Mouse (Mus musculus): ENCODE measurements around the gene Cish. TPM values are rescaled to one million over a fixed set of nuclear protein-coding genes. Genes with fewer than 3 reads are reported as not detected.

Gene Cish
- polyA plus RNA-seq, 1 experiment from 2014 or later, result 4.4 TPM

DNA sequence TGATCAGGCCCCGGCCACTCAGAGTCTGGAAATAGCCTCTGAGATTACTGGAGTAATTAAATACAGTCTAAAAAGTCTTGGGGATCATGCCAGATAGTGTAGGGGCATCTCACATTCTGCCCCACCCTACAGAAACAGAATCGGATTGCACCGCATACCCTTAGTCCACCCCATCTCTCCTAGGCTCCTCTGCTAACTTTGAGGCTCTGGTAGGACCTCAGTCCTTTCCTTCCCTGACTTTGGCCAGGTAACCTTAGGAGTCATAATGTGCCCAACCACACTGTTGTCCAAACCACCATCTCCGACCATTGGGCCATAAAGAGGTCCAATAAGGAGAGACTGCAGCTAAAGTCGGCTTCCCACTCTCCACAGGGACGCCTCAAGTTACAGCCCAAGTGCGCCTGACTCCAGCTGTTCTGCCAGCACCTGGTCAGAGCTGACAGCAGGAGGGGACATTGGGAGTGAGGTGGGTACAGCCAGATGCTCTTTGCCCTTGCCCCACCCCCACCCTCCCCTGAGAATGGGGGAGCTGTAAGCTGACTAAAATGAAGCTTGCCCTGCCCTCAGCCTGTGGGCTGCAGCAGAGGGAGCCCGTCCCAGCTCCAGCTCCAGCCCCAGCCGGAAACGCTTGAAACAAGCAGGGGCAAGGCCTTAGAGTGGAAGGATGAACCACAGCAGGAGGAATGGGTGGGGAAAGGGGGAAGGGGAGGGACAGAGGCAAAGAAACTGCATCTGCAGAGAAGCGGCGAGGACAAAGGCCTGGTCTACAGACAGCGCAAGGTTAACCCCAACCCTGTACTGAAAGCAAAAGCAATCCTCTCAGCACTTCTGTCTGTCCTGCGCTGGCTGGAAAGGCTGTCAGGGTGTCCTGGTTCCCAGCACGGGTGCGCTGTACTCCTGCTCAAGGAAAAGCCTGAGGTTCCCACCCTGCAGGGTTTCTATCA is 16.2 kb upstream of the Cish start:
- H3K27ac ChIP-seq (replicated peaks; ENCODE audit: low read depth, low read length), result no peak overlapping the region; the same call in 1 of the 2 replicates
- H3K9ac ChIP-seq (ENCODE audit: low read length), result peak overlapping the region; percentile 41; the same call in 1 of the 2 replicates
- no peaks in the 10 kb centered on the region for H3K9me3 ChIP-seq (ENCODE audit: control insufficient read depth, low read length)
- H3K36me3 ChIP-seq (ENCODE audit: control insufficient read depth, insufficient read depth, low read length), result no peaks in the 10 kb centered on the region
- no peaks in the 10 kb centered on the region for H3K27me3 ChIP-seq (ENCODE audit: control insufficient read depth, insufficient read depth, low read length)
- peaks cover 14% of the 10 kb centered on the region for H3K4me1 ChIP-seq (ENCODE audit: control insufficient read depth, insufficient read depth, low read length)
- peak; percentile 69 for DNase-seq (ENCODE audit: low spot score)
- no peak overlapping the region for H3K4me3 ChIP-seq (ENCODE audit: low read depth, low read length)
- H3K4me2 ChIP-seq (ENCODE audit: low read depth, severe bottlenecking), result peak overlapping the region; percentile 29; the same call in 1 of the 2 replicates
- peak; percentile 86 for ATAC-seq (ENCODE audit: insufficient number of reproducible peaks, low FRiP score, low TSS enrichment, low read depth)
- WGBS, result 17% methylated on average over 16 of the region's 16 CpGs

DNA sequence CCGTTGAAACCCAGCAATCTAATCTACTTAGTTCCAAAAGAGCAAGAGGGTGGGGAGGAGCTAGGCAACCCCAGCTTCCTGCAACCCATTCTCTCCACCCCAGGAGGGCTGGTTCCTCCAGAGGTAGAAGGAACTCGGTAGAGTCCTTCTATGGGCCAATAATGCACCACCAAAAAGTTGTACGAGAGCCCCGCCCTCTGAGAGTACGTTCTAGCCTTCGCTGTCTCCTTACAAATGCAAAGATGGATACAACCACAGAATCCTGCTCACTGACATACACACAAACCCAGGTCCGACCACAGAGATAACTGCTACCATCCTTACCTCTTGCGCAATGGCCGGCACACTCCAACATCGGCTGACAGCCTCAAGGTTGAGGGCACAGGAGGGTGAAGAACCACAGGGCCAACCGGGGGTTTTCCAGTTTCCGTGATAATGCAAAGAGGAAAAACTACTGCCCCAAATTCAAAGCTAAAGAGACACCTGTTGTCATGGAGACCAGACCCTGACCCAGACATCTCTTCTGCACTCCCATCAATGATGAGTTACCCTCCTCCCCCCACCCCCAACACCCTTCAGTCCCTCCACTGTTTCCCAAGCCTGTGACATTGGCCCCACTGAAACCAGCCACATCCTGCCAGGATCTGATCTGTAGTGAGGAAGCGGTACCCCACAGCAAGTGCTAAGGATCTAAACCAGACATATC is 15.4 kb upstream of the Cish start:
- ATAC-seq (ENCODE audit: insufficient number of reproducible peaks, low FRiP score, low TSS enrichment, low read depth) (no peak), DNase-seq (ENCODE audit: low spot score) (no peak)
- Histone ChIP-seq H3K36me3 (ENCODE audit: control insufficient read depth, insufficient read depth, low read length) (no peaks in the 10 kb centered on the region), H3K4me2 (ENCODE audit: low read depth, severe bottlenecking) (peak overlapping the region; percentile 29; the same call in 1 of the 2 replicates), H3K9me3 (ENCODE audit: control insufficient read depth, low read length) (no peaks in the 10 kb centered on the region), H3K9ac (ENCODE audit: low read length) (peak overlapping the region; percentile 41; the same call in 1 of the 2 replicates), H3K27me3 (ENCODE audit: control insufficient read depth, insufficient read depth, low read length) (no peaks in the 10 kb centered on the region), H3K4me1 (ENCODE audit: control insufficient read depth, insufficient read depth, low read length) (peaks cover 14% of the 10 kb centered on the region), H3K4me3 (ENCODE audit: low read depth, low read length) (no peak overlapping the region), H3K27ac (replicated peaks; ENCODE audit: low read depth, low read length) (no peak overlapping the region; the same call in 1 of the 2 replicates)
- WGBS, result 55% methylated on average over 13 of the region's 13 CpGs

DNA sequence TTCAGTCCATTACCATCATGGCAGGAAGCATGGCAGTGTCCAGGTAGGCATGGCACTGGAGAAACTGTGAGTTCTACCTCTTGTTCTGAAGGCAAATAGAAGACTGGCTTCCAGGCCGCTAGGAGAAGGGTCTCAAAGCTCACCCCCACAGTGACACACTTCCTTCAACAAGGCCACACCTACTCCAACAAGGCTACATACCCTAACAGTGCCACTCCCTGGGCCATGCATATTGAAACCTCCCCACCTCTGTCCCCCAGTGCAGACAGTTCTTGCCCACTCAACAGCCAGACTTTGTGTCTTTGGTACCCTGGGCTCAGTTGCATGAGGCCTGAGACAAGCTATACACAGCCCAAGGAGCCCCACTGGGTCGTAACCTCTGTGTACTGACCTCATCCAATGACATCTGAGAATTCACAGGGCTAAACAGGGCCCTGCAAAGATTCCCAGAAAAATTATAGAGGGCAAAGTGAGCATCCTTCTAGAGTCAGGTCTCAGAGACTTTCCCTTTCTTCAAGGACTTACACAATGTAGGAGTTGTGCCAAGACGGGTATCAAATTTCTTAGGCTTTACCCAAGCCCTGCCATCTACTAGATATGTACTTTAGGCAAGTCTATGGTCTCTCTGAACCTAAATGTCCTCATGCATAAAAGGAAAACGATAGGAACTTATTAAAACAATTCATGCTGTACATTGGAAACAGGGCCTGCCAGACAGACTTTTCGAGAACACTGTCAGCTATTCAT is 14.4 kb upstream of the Cish start:
- Histone ChIP-seq H3K27me3 (ENCODE audit: control insufficient read depth, insufficient read depth, low read length) (no peaks in the 10 kb centered on the region), H3K4me2 (ENCODE audit: low read depth, severe bottlenecking) (no peak overlapping the region), H3K27ac (replicated peaks; ENCODE audit: low read depth, low read length) (no peak overlapping the region), H3K9ac (ENCODE audit: low read length) (no peak overlapping the region), H3K4me3 (ENCODE audit: low read depth, low read length) (no peak overlapping the region), H3K4me1 (ENCODE audit: control insufficient read depth, insufficient read depth, low read length) (peaks cover 14% of the 10 kb centered on the region), H3K36me3 (ENCODE audit: control insufficient read depth, insufficient read depth, low read length) (no peaks in the 10 kb centered on the region), H3K9me3 (ENCODE audit: control insufficient read depth, low read length) (no peaks in the 10 kb centered on the region)
- WGBS, result 90% methylated on average over 5 of the region's 5 CpGs
- DNase-seq (ENCODE audit: low spot score), result no peak
- ATAC-seq (ENCODE audit: insufficient number of reproducible peaks, low FRiP score, low TSS enrichment, low read depth), result no peak

DNA sequence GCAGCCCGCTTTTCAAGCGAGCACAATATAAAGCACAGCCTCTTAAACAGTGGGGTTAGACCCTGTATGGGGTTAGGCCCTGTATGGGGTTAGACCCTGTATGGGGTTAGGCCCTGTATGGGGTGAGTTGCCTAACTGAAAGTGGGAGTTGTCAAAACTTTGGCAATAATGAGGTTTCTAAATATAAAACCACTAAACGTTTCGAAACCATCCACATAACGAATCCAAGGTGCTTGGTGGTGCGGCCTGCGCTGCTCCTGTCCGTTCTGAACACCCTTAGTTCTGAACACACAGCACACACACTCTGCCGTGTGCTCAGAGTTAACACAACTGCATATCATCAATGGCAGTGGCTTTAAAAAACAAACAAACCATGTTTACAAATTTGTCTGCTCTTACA is 12.9 kb upstream of the Cish start:
- H3K4me2 ChIP-seq (ENCODE audit: low read depth, severe bottlenecking), result no peak overlapping the region
- WGBS, result 70% methylated on average over 9 of the region's 9 CpGs
- no peak overlapping the region for H3K27ac ChIP-seq (replicated peaks; ENCODE audit: low read depth, low read length)
- DNase-seq (ENCODE audit: low spot score) (no peak), ATAC-seq (ENCODE audit: insufficient number of reproducible peaks, low FRiP score, low TSS enrichment, low read depth) (no peak)
- no peaks in the 10 kb centered on the region for H3K36me3 ChIP-seq (ENCODE audit: control insufficient read depth, insufficient read depth, low read length)
- no peak overlapping the region for H3K9ac ChIP-seq (ENCODE audit: low read length)
- peaks cover 14% of the 10 kb centered on the region for H3K4me1 ChIP-seq (ENCODE audit: control insufficient read depth, insufficient read depth, low read length)
- H3K9me3 ChIP-seq (ENCODE audit: control insufficient read depth, low read length), result no peaks in the 10 kb centered on the region
- no peaks in the 10 kb centered on the region for H3K27me3 ChIP-seq (ENCODE audit: control insufficient read depth, insufficient read depth, low read length)
- no peak overlapping the region for H3K4me3 ChIP-seq (ENCODE audit: low read depth, low read length)

DNA sequence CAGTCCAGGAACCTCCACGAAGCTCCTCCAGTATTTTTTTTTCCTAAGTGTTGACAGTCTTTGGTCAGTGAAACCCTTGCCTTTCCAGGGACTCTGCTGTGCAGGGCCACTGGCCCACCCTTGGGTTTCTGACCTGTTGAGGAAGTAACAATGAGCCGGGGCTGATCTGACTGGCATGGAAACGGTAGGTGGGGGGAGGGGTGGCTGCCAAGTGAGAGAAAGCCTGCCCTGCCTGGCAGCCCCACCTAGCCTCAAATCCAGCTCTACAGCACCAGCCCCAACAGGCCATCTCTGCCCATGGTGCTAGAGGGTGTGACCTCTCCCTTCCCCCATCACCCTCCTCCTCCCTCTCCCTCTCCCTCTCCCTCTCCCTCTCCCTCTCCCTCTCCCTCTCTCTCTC is 10.8 kb upstream of the Cish start:
- Histone ChIP-seq H3K27ac (replicated peaks; ENCODE audit: low read depth, low read length) (no peak overlapping the region), H3K9me3 (ENCODE audit: control insufficient read depth, low read length) (no peaks in the 10 kb centered on the region), H3K4me3 (ENCODE audit: low read depth, low read length) (no peak overlapping the region), H3K36me3 (ENCODE audit: control insufficient read depth, insufficient read depth, low read length) (no peaks in the 10 kb centered on the region), H3K27me3 (ENCODE audit: control insufficient read depth, insufficient read depth, low read length) (no peaks in the 10 kb centered on the region), H3K9ac (ENCODE audit: low read length) (no peak overlapping the region), H3K4me1 (ENCODE audit: control insufficient read depth, insufficient read depth, low read length) (peaks cover 9% of the 10 kb centered on the region), H3K4me2 (ENCODE audit: low read depth, severe bottlenecking) (no peak overlapping the region)
- DNase-seq (ENCODE audit: low spot score) (no peak), ATAC-seq (ENCODE audit: insufficient number of reproducible peaks, low FRiP score, low TSS enrichment, low read depth) (no peak)
- 15% methylated on average over 3 of the region's 3 CpGs for WGBS

DNA sequence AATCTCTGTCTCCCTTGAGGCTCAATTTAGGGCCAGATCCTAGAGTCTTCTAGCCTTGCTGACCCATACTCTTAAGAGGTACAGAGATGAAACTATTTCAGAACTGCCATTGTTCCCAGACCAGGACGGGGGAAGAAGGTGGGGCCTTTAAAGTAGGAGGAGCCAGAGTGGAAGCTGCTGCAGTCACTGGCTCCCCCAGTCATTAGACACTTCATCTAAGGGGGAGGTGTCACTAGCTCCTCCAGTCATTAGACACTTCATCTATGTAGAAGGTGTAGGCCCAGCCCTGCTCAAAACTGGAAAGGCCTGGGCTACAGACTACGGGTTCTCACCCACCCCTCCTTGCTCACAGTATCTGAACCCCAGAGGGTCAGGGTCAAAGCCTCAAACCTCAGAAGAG is 8.5 kb upstream of the Cish start:
- Histone ChIP-seq H3K4me2 (ENCODE audit: low read depth, severe bottlenecking) (no peak overlapping the region), H3K27ac (replicated peaks; ENCODE audit: low read depth, low read length) (no peak overlapping the region), H3K4me3 (ENCODE audit: low read depth, low read length) (no peak overlapping the region), H3K9ac (ENCODE audit: low read length) (no peak overlapping the region), H3K27me3 (ENCODE audit: control insufficient read depth, insufficient read depth, low read length) (no peaks in the 10 kb centered on the region), H3K36me3 (ENCODE audit: control insufficient read depth, insufficient read depth, low read length) (no peaks in the 10 kb centered on the region), H3K4me1 (ENCODE audit: control insufficient read depth, insufficient read depth, low read length) (peaks cover 4% of the 10 kb centered on the region; the same call in 1 of the 2 replicates), H3K9me3 (ENCODE audit: control insufficient read depth, low read length) (no peaks in the 10 kb centered on the region)
- 66% methylated on average over 2 of the region's 2 CpGs for WGBS
- DNase-seq (ENCODE audit: low spot score), result no peak
- no peak for ATAC-seq (ENCODE audit: insufficient number of reproducible peaks, low FRiP score, low TSS enrichment, low read depth)

DNA sequence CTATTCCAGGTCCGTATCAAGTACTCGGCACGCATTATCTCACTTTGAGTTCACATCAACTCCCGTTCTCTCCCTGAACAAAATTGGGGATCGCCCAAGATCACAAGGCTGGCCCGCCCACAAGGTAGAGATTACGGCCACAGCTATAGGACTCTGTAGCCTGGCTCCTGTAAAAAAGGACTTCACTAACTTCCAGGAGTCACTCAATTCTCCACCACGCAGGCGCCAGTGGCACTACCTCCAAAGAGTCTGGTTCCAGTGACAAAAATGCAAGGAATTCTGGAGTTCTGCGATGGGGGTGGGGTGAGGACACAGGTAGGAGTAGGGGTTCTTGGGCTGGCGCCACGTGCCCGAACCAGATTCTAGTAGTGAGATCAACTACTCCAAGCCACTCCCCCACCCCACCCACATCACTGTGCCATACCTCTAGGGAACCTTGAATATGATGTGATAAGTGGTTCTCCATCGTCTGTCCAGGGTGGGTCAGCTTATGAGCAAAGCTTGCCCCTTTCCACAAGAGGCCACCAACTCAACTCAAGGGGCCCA is 7.6 kb upstream of the Cish start:
- no peak overlapping the region for H3K4me3 ChIP-seq (ENCODE audit: low read depth, low read length)

DNA sequence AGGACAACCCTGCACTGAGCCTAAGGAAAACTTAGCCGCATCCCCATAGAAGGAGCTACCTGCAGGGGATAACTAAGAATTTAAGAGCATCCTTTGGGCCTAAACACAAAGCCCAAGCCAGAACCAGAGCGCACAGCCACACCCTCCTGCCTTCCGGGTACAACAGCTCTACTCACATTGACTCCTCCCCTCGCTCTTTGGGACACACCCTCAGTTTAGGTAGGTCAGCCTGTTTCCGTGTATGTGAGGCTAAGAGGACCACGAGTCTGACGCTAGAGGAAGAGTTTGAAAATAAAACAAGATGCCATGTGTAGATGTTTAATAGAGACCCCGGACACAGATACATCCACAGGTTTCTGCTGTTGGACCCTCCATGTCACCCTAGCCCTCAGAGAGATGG is 7.1 kb upstream of the Cish start:
- Histone ChIP-seq H3K9me3 (ENCODE audit: control insufficient read depth, low read length) (no peaks in the 10 kb centered on the region), H3K4me1 (ENCODE audit: control insufficient read depth, insufficient read depth, low read length) (peaks cover 4% of the 10 kb centered on the region; the same call in 1 of the 2 replicates), H3K27me3 (ENCODE audit: control insufficient read depth, insufficient read depth, low read length) (no peaks in the 10 kb centered on the region), H3K4me3 (ENCODE audit: low read depth, low read length) (peak overlapping the region; percentile 33), H3K36me3 (ENCODE audit: control insufficient read depth, insufficient read depth, low read length) (no peaks in the 10 kb centered on the region), H3K9ac (ENCODE audit: low read length) (no peak overlapping the region), H3K4me2 (ENCODE audit: low read depth, severe bottlenecking) (peak overlapping the region; percentile 71; the same call in 1 of the 2 replicates), H3K27ac (replicated peaks; ENCODE audit: low read depth, low read length) (no peak overlapping the region)
- no peak for DNase-seq (ENCODE audit: low spot score)
- no peak for ATAC-seq (ENCODE audit: insufficient number of reproducible peaks, low FRiP score, low TSS enrichment, low read depth)
- 28% methylated on average over 8 of the region's 8 CpGs for WGBS

More for the DNA sequence above, 7.6 kb upstream of the Cish start:
- no peak overlapping the region for H3K27ac ChIP-seq (replicated peaks; ENCODE audit: low read depth, low read length)
- H3K9ac ChIP-seq (ENCODE audit: low read length), result no peak overlapping the region
- H3K36me3 ChIP-seq (ENCODE audit: control insufficient read depth, insufficient read depth, low read length), result no peaks in the 10 kb centered on the region
- H3K4me1 ChIP-seq (ENCODE audit: control insufficient read depth, insufficient read depth, low read length), result peaks cover 4% of the 10 kb centered on the region; the same call in 1 of the 2 replicates
- whole genome bisulfite sequencing, result 90% methylated on average over 14 of the region's 14 CpGs
- DNase-seq (ENCODE audit: low spot score) (no peak), ATAC-seq (ENCODE audit: insufficient number of reproducible peaks, low FRiP score, low TSS enrichment, low read depth) (no peak)
- H3K27me3 ChIP-seq (ENCODE audit: control insufficient read depth, insufficient read depth, low read length), result no peaks in the 10 kb centered on the region
- no peaks in the 10 kb centered on the region for H3K9me3 ChIP-seq (ENCODE audit: control insufficient read depth, low read length)
- H3K4me2 ChIP-seq (ENCODE audit: low read depth, severe bottlenecking), result no peak overlapping the region

All from limb, embryonic 11.5 days (tissue).